Mouse (Mus musculus) stomach, postnatal 0 days (tissue): ENCODE results near the gene Sprr2d.

Source experiments
- CTCF ChIP-seq: IDR thresholded peaks from 2 replicates; pipeline ENCODE4 v1.5.1; 2016; ENCODE audit warnings: antibody characterized with exemption, low read depth, mild to moderate bottlenecking, moderate library complexity
- EP300 ChIP-seq: optimal IDR thresholded peaks from 2 replicates; pipeline ENCODE3; 2016; ENCODE audit warnings: antibody characterized with exemption

- TF ChIP-seq CTCF = no peak
- TF ChIP-seq EP300 = no peak
These were observed 2.7 kb upstream of the Sprr2d start for GRCm38 (mm10) chr3:92336278-92336677.
